Mouse (Mus musculus) heart, postnatal 0 days (tissue): ENCODE data around the gene Ciz1.

ENCODE experiments used
- CTCF ChIP-seq: IDR thresholded peaks from 2 replicates; pipeline ENCODE4 v1.5.1; 2016; ENCODE audit warnings: antibody characterized with exemption, control low read depth, low read depth
- EP300 ChIP-seq: IDR thresholded peaks from 2 replicates; pipeline ENCODE4 v1.6.1; 2016; ENCODE audit warnings: antibody characterized with exemption, low read depth

- TF ChIP-seq CTCF (no peak), EP300 (no peak)
These were observed 5.1 kb upstream of the Ciz1 start for GRCm38 (mm10) chr2:32347019-32347418.
